Mouse (Mus musculus): ENCODE results near the gene Nell2. TPM values are rescaled to one million over a fixed set of nuclear protein-coding genes. Genes with fewer than 3 reads are reported as not detected.

The Nell2 gene
- polyA plus RNA-seq, 1 experiment from 2014 or later, result 0.17 TPM

DNA sequence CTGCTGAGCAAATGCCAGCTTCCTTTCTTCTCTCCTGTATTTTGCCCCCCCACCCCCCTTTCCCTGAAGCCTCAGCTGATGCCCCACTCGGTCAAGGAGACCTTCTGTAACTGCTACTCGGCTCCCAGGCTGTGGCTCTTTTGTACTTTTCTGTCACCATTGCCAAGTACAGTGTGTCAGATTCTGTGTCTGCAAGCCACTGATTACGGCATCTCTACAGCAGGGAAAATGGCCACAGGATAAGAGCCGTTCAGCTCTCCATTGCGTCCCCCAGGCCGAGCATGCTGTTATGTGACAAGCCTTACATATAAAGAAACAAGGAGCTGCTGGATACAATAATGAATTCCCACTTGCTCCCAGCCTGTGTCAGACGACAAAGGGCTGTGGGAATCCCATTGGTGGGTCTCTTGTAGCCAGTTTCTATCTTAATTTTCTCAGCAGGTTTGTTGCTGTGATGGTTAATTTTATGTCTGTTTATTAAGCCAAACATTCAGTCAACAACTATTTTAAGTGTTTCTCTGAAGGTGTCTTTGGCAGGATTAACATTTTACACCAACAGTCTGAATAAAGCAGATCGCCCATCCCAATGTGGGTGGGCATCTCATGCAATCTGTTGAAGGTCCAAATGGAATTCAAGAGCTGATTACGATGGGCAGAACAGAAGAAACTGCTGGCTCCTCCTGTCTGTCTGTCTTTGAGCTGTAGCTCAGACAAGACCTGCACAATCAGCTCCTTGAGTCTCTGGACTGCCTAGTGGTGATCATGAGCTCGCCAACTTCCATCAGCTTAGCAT lies 391.1 kb downstream of the Nell2 start:
- H3K36me3 ChIP-seq (ENCODE audit: insufficient read depth, low read length), result no peaks in the 10 kb centered on the region
- no peak overlapping the region for H3K4me2 ChIP-seq (replicated peaks; ENCODE audit: low read depth, low read length)
- no peaks in the 10 kb centered on the region for H3K4me1 ChIP-seq (ENCODE audit: insufficient read depth, low read depth, low read length)
- no peak overlapping the region for H3K4me3 ChIP-seq (ENCODE audit: low read depth, low read length)
- no peak overlapping the region for H3K9ac ChIP-seq (replicated peaks; ENCODE audit: low read depth)
- no peaks in the 10 kb centered on the region for H3K9me3 ChIP-seq (ENCODE audit: low read length)
- DNase-seq (ENCODE audit: low spot score), result no peak
- H3K27me3 ChIP-seq (replicated peaks; ENCODE audit: insufficient read depth, low read length), result no peaks in the 10 kb centered on the region
- TF ChIP-seq EP300 (IDR thresholded peaks at IDR 0.05) (no peak), CTCF (IDR thresholded peaks at IDR 0.05) (no peak)
- whole genome bisulfite sequencing, result 73% methylated on average over 10 of the region's 10 CpGs
- no peak for ATAC-seq
- H3K27ac ChIP-seq (ENCODE audit: low read length), result no peak overlapping the region

DNA sequence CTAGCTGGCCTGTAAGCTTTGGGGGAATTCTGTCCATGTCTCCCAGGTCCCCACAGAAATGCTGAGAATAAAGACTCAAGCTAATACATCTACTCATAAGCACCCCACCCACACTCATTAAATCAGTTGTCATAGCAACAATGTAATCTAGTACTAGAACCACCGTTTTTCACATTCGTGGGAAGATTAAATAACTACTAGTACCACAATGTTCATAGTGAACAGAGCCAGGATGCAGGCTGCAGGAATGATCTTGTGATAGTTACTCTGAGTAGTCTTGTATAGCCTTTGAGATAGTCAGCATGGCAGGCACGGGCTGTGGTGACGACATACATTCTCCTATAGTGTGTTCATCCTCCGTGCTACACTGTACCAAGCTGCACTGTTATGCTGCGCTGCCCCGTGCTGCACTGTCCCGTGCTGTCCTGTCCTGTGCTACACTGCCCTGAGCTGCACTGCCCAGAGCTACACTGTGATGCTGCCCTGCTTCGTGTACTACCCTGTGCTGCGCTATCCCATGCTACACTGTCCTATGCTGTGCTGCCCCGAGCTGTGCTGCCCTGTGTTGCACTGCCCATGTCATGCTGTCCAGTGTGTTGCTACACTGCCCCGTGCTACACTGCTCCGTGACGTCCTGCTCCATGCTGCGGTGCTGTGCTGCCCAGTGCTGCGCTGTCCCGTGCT lies 392.3 kb downstream of the Nell2 start:
- ATAC-seq (no peak), DNase-seq (ENCODE audit: low spot score) (no peak)
- no peaks in the 10 kb centered on the region for H3K27me3 ChIP-seq (replicated peaks; ENCODE audit: insufficient read depth, low read length)
- no peaks in the 10 kb centered on the region for H3K36me3 ChIP-seq (ENCODE audit: insufficient read depth, low read length)
- H3K9me3 ChIP-seq (ENCODE audit: low read length), result no peaks in the 10 kb centered on the region
- no peak overlapping the region for H3K27ac ChIP-seq (ENCODE audit: low read length)
- H3K4me1 ChIP-seq (ENCODE audit: insufficient read depth, low read depth, low read length), result no peaks in the 10 kb centered on the region
- no peak overlapping the region for H3K9ac ChIP-seq (replicated peaks; ENCODE audit: low read depth)
- H3K4me3 ChIP-seq (ENCODE audit: low read depth, low read length), result no peak overlapping the region
- WGBS, result 87% methylated on average over 17 of the region's 17 CpGs
- TF ChIP-seq EP300 (IDR thresholded peaks at IDR 0.05) (no peak), CTCF (IDR thresholded peaks at IDR 0.05) (no peak)
- no peak overlapping the region for H3K4me2 ChIP-seq (replicated peaks; ENCODE audit: low read depth, low read length)

GRCm38 (mm10) chr15:95131401-95131800 lies 397.0 kb downstream of the Nell2 start:
- H3K27ac ChIP-seq (ENCODE audit: low read length), result no peak overlapping the region
- no peaks in the 10 kb centered on the region for H3K27me3 ChIP-seq (replicated peaks; ENCODE audit: insufficient read depth, low read length)
- no peak overlapping the region for H3K4me3 ChIP-seq (ENCODE audit: low read depth, low read length)
- no peak for DNase-seq (ENCODE audit: low spot score)
- no peak for TF ChIP-seq EP300 (IDR thresholded peaks at IDR 0.05)
- no peak for TF ChIP-seq CTCF (IDR thresholded peaks at IDR 0.05)
- WGBS, result 71% methylated on average over 4 of the region's 4 CpGs
- no peak overlapping the region for H3K9ac ChIP-seq (replicated peaks; ENCODE audit: low read depth)
- no peak overlapping the region for H3K4me2 ChIP-seq (replicated peaks; ENCODE audit: low read depth, low read length)
- no peaks in the 10 kb centered on the region for H3K9me3 ChIP-seq (ENCODE audit: low read length)
- no peaks in the 10 kb centered on the region for H3K4me1 ChIP-seq (ENCODE audit: insufficient read depth, low read depth, low read length)
- no peak for ATAC-seq
- H3K36me3 ChIP-seq (ENCODE audit: insufficient read depth, low read length), result no peaks in the 10 kb centered on the region

GRCm38 (mm10) chr15:95108626-95109025 lies 419.7 kb downstream of the Nell2 start:
- Histone ChIP-seq H3K27ac (ENCODE audit: low read length) (no peak overlapping the region), H3K27me3 (replicated peaks; ENCODE audit: insufficient read depth, low read length) (no peaks in the 10 kb centered on the region), H3K4me3 (ENCODE audit: low read depth, low read length) (no peak overlapping the region), H3K4me1 (ENCODE audit: insufficient read depth, low read depth, low read length) (no peaks in the 10 kb centered on the region), H3K4me2 (replicated peaks; ENCODE audit: low read depth, low read length) (no peak overlapping the region), H3K36me3 (ENCODE audit: insufficient read depth, low read length) (no peaks in the 10 kb centered on the region), H3K9me3 (ENCODE audit: low read length) (no peaks in the 10 kb centered on the region), H3K9ac (replicated peaks; ENCODE audit: low read depth) (no peak overlapping the region)
- DNase-seq (ENCODE audit: low spot score), result no peak
- no peak for TF ChIP-seq EP300 (IDR thresholded peaks at IDR 0.05)
- TF ChIP-seq CTCF (IDR thresholded peaks at IDR 0.05), result no peak
- ATAC-seq, result no peak
- WGBS, result 82% methylated on average over 4 of the region's 4 CpGs

- H3K9ac ChIP-seq (replicated peaks; ENCODE audit: low read depth), result no peak overlapping the region
- no peaks in the 10 kb centered on the region for H3K27me3 ChIP-seq (replicated peaks; ENCODE audit: insufficient read depth, low read length)
- H3K4me1 ChIP-seq (ENCODE audit: insufficient read depth, low read depth, low read length), result no peaks in the 10 kb centered on the region
- WGBS, result 75% methylated on average over 8 of the region's 8 CpGs
- no peak for DNase-seq (ENCODE audit: low spot score)
- no peak overlapping the region for H3K4me3 ChIP-seq (ENCODE audit: low read depth, low read length)
- H3K9me3 ChIP-seq (ENCODE audit: low read length), result no peaks in the 10 kb centered on the region
- TF ChIP-seq EP300 (IDR thresholded peaks at IDR 0.05), result no peak
- TF ChIP-seq CTCF (IDR thresholded peaks at IDR 0.05), result no peak
- no peak overlapping the region for H3K4me2 ChIP-seq (replicated peaks; ENCODE audit: low read depth, low read length)
- no peak overlapping the region for H3K27ac ChIP-seq (ENCODE audit: low read length)
- ATAC-seq, result no peak
- H3K36me3 ChIP-seq (ENCODE audit: insufficient read depth, low read length), result no peaks in the 10 kb centered on the region
Observed at GRCm38 (mm10) chr15:95107246-95107809, 421.0 kb downstream of the Nell2 start.

GRCm38 (mm10) chr15:95101522-95101921 lies 426.8 kb downstream of the Nell2 start:
- Histone ChIP-seq H3K27ac (ENCODE audit: low read length) (no peak overlapping the region), H3K27me3 (replicated peaks; ENCODE audit: insufficient read depth, low read length) (no peaks in the 10 kb centered on the region), H3K4me1 (ENCODE audit: insufficient read depth, low read depth, low read length) (no peaks in the 10 kb centered on the region), H3K36me3 (ENCODE audit: insufficient read depth, low read length) (no peaks in the 10 kb centered on the region), H3K9me3 (ENCODE audit: low read length) (no peaks in the 10 kb centered on the region), H3K4me3 (ENCODE audit: low read depth, low read length) (no peak overlapping the region), H3K4me2 (replicated peaks; ENCODE audit: low read depth, low read length) (no peak overlapping the region), H3K9ac (replicated peaks; ENCODE audit: low read depth) (no peak overlapping the region)
- ATAC-seq (no peak), DNase-seq (ENCODE audit: low spot score) (no peak)
- no peak for TF ChIP-seq CTCF (IDR thresholded peaks at IDR 0.05)
- no peak for TF ChIP-seq EP300 (IDR thresholded peaks at IDR 0.05)

All from lung, postnatal 0 days (tissue).